Mouse (Mus musculus) liver, embryonic 13.5 days (tissue): Measurements from ENCODE around the gene Ccdc134. TPM values are rescaled to one million over a fixed set of nuclear protein-coding genes. Genes with fewer than 3 reads are reported as not detected.

Source experiments
- ATAC-seq: fragments of 200-750 bp; cut with Nextera tagmentation; 2 replicates; pipeline ENCODE4 v1.8.0; 2017; ENCODE audit warnings: low read depth, mild to moderate bottlenecking, moderate number of reproducible peaks, moderate library complexity
- DNase-seq: peaks from one replicate; pipeline ENCODE4 v3.0.0; 2022
- H3K27ac ChIP-seq: fragments of 300-500 bp; sonication (generic); 2 replicates; pipeline ENCODE4 v1.5.1; 2015; ENCODE audit warnings: moderate library complexity, mild to moderate bottlenecking, inconsistent platforms
- H3K27me3 ChIP-seq: fragments of 300-500 bp; sonication (generic); 2 replicates; pipeline ENCODE4 v1.6.1; 2015; ENCODE audit warnings: mild to moderate bottlenecking, inconsistent platforms
- H3K36me3 ChIP-seq: fragments of 300-500 bp; sonication (generic); 2 replicates; pipeline ENCODE4 v1.6.1; 2015; ENCODE audit warnings: mild to moderate bottlenecking, inconsistent platforms
- H3K4me1 ChIP-seq: fragments of 300-500 bp; sonication (generic); replicated peaks from 2 replicates; pipeline ENCODE4 v1.6.1; 2015; ENCODE audit warnings: inconsistent platforms
- H3K4me2 ChIP-seq: fragments of 300-500 bp; sonication (generic); 2 replicates; pipeline ENCODE4 v1.6.1; 2015; ENCODE audit warnings: inconsistent platforms, mild to moderate bottlenecking, moderate library complexity
- H3K4me3 ChIP-seq: fragments of 300-500 bp; sonication (generic); replicated peaks from 2 replicates; pipeline ENCODE4 v1.5.1; 2015; ENCODE audit warnings: mild to moderate bottlenecking, inconsistent platforms
- H3K9ac ChIP-seq: fragments of 300-500 bp; sonication (generic); 2 replicates; pipeline ENCODE4 v1.6.1; 2015; ENCODE audit warnings: mild to moderate bottlenecking, inconsistent platforms
- H3K9me3 ChIP-seq: fragments of 300-500 bp; sonication (generic); replicated peaks from 2 replicates; pipeline ENCODE4 v1.6.1; 2016; ENCODE audit warnings: inconsistent platforms
- WGBS: fragments of 180-500 bp; shearing (Covaris S2); methylation state at CpG from one replicate; pipeline ENCODE4 v1.1.7; 2015; ENCODE audit not compliant: insufficient replicate concordance; 5-methylcytosine and 5-hydroxymethylcytosine counted together
- polyA plus RNA-seq: library from polyadenylated mRNA; unstranded; fragments of >200 nt; fragmentation: Nextera tagmentation; extraction: Ambion mirVana; gene quantifications from 2 replicates; pipeline ENCODE4 v1.2.1, GENCODE M21; 2015

The Ccdc134 gene
- polyA plus RNA-seq, 1 experiment from 2014 or later: 8.2 TPM

DNA sequence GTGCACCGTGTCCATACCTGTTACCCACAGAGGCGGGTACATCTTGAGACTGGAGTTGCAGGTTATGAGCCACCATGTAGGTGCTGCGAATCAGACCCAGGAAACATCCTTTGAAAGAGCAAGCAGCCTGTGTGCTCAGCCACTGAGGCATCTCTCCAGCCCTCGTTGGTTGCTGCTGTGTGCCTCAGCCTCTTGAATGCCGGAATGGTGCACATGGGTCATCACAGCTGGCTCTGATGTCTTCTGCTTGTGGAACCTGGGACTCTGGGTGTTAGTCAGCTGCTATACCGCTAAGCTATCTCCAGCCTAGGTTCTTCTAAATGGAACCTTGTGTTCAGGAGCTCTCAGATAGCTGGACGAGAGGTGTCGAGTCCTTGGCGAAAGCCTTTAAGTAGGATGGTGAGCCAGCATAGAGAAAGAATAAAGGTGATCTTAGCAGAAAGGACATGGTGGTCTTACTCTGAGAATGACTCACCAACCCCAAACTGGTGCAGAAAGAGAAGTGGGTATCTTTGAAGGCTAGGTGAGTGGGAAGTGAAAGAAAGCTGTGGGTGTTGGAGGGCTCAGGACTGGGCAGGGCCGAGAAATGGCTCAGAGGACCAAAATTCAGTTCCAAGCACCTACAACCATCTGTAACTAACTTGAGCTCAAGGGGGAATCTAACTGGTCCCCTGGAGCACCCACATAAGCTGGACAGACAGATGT, 35.8 kb downstream of the Ccdc134 start:
- no peak for DNase-seq
- H3K27me3 ChIP-seq: no peaks in the 10 kb centered on the region
- H3K4me2 ChIP-seq: peak overlapping the region; percentile 52
- 0 out of 2 replicates have a peak, but pooled peaks cover 3% of the 10 kb centered on the region for H3K36me3 ChIP-seq
- WGBS: 77% methylated on average over 10 of the region's 10 CpGs
- no peaks in the 10 kb centered on the region for H3K9me3 ChIP-seq
- no peak for ATAC-seq
- H3K27ac ChIP-seq: peak overlapping the region; percentile 93
- H3K4me1 ChIP-seq: peaks cover 100% of the 10 kb centered on the region
- 0 out of 2 replicates have a peak overlapping the region, but pooled peaks have one; percentile 5 for H3K4me3 ChIP-seq
- peak overlapping the region; percentile 61 for H3K9ac ChIP-seq

DNA sequence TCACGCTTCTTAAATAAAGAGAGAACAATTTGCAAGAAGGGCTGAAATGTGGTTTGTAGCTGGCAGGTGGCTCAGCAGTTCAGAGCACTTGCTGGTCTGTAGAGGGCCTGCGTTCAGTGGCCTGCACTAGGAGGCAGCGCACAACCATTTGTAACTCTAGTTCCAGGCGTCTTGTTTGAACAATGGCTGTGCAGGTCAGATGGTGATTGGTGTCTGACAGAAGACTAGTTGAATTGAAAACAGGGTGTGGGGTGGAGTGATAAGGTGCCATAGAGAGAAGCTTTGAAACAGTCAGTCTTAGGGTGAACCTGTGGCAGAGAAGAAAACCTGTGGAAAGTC, 36.3 kb downstream of the Ccdc134 start:
- no peaks in the 10 kb centered on the region for H3K27me3 ChIP-seq
- DNase-seq (peak; percentile 57), ATAC-seq (peak; percentile 79)
- H3K4me3 ChIP-seq: peak overlapping the region; percentile 5; the same call in 1 of the 2 replicates
- no peaks in the 10 kb centered on the region for H3K36me3 ChIP-seq
- H3K4me2 ChIP-seq: peak overlapping the region; percentile 52
- H3K9me3 ChIP-seq: no peaks in the 10 kb centered on the region
- H3K27ac ChIP-seq: peak overlapping the region; percentile 93
- WGBS: 16% methylated on average over 4 of the region's 4 CpGs
- peaks cover 100% of the 10 kb centered on the region for H3K4me1 ChIP-seq
- peak overlapping the region; percentile 61 for H3K9ac ChIP-seq

- no peaks in the 10 kb centered on the region for H3K27me3 ChIP-seq
- 21% methylated on average over 7 of the region's 7 CpGs for WGBS
- H3K4me1 ChIP-seq: peaks cover 99% of the 10 kb centered on the region
- H3K27ac ChIP-seq: peak overlapping the region; percentile 93
- H3K4me3 ChIP-seq: peak overlapping the region; percentile 5; the same call in 1 of the 2 replicates
- H3K36me3 ChIP-seq: no peaks in the 10 kb centered on the region
- ATAC-seq (peak; percentile 77), DNase-seq (peak; percentile 49)
- peak overlapping the region; percentile 61 for H3K9ac ChIP-seq
- H3K9me3 ChIP-seq: no peaks in the 10 kb centered on the region
- peak overlapping the region; percentile 52 for H3K4me2 ChIP-seq
Observed at GRCm38 (mm10) chr15:82164496-82164895, 36.8 kb downstream of the Ccdc134 start.

DNA sequence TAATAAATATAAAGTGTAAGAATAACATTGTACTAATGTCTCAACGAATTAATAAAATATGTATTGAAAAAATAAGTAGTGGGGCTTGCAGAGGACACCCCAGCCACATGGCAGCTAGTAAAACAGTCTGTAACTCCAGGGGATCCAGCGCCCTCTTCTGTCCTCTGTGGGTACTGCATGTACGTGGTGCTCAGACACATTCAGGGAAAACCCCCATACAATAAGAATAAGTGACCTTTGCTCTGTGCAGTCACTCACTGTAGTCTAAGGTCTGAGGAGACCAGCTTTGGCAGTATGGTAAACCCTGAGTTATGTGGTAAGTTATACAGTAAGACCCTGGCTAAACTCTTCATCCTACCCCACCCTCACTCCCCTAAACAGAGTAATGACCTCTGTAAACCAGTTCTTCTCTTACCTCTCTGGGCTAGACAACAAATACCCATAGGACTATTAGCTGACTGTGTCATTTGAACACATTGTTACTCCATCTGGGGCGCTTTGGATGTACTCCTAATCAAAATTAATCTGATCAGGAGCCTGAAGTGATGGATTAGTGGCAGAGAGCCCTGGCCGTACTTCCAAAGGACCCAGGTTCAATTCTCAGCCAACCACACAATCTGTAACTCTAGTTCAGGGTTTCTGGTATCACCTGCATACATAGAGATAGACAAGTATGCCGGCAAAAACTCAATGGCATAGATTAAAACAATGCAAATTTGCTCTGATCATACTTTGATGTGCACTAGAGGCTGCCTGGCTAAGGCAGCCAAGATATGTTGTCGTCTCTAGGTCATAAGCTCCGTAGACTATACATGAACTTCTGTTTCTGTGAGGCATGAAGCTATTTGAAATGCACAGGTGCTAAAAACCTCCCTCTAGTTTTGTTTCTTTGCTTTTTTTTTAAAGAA, 37.9 kb downstream of the Ccdc134 start:
- WGBS: 42% methylated on average over 8 of the region's 8 CpGs
- peak overlapping the region; percentile 47 for H3K4me2 ChIP-seq
- peak overlapping the region; percentile 59 for H3K9ac ChIP-seq
- H3K27ac ChIP-seq: peak overlapping the region; percentile 93
- no peaks in the 10 kb centered on the region for H3K27me3 ChIP-seq
- peaks cover 10% of the 10 kb centered on the region for H3K36me3 ChIP-seq
- peaks cover 88% of the 10 kb centered on the region for H3K4me1 ChIP-seq
- H3K9me3 ChIP-seq: no peaks in the 10 kb centered on the region
- peak; percentile 26; the same call in 1 of the 2 replicates for ATAC-seq
- DNase-seq: peak; percentile 70
- H3K4me3 ChIP-seq: peak overlapping the region; percentile 7; the same call in 1 of the 2 replicates

- 66% methylated on average over 22 of the region's 22 CpGs for WGBS
- Histone ChIP-seq H3K27ac (peak overlapping the region; percentile 93), H3K9ac (peak overlapping the region; percentile 59), H3K4me3 (peak overlapping the region; percentile 7), H3K4me2 (peak overlapping the region; percentile 47), H3K27me3 (no peaks in the 10 kb centered on the region), H3K4me1 (peaks cover 79% of the 10 kb centered on the region), H3K36me3 (peaks cover 19% of the 10 kb centered on the region), H3K9me3 (no peaks in the 10 kb centered on the region)
- DNase-seq (no peak), ATAC-seq (no peak)
Observed at GRCm38 (mm10) chr15:82166240-82167100, 38.7 kb downstream of the Ccdc134 start.

DNA sequence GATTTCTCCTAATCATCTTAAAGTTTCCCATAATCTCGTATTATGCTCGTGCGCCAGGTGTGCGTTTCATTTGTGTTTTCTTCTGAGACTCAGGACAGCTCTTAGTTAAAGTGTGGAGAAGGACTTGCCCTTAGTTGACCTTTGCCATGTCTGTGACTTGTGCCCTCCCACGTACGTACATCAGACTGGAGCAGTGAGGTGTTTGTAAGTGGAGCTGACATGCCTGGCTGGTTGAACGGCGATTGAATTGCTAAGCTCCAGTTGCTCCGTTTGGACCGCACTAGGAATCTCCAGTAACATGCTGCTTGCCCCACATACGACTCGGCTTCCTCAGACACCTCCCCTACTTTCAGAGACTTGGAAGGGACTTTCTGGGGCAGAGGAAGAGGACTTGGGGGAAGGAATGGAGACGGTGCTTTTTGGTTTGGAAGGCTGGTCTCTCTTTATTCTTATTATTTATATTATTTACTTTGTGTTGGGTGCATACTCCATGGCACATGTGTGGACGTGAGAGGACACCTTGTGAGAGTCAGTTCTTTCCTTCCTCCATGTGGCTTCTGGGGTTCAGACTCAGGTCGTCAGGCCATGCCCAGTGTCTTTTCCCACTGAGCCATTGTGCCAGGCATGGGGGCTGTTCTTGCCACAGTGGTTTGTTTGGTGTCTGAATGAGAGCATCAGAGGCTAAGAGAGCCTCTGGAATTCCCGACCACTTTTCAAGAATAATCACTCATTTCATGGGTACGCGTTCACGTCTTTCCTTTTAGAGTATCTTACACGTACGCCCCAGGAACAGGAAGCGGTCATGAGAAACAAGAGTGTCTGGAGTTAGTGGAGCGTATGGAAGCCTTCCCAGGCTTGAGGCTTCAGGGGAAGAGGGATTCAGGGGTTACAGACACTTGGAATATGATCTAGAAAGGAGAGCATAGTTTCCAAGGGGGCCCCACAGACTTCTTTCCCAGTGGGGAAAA, 39.8 kb downstream of the Ccdc134 start:
- H3K9me3 ChIP-seq: no peaks in the 10 kb centered on the region
- H3K27ac ChIP-seq: no peak overlapping the region
- peaks cover 29% of the 10 kb centered on the region for H3K36me3 ChIP-seq
- no peak overlapping the region for H3K9ac ChIP-seq
- no peak for DNase-seq
- ATAC-seq: no peak
- peaks cover 69% of the 10 kb centered on the region for H3K4me1 ChIP-seq
- WGBS: 83% methylated on average over 23 of the region's 23 CpGs
- H3K4me2 ChIP-seq: peak overlapping the region; percentile 47; the same call in 1 of the 2 replicates
- no peaks in the 10 kb centered on the region for H3K27me3 ChIP-seq
- H3K4me3 ChIP-seq: no peak overlapping the region

DNA sequence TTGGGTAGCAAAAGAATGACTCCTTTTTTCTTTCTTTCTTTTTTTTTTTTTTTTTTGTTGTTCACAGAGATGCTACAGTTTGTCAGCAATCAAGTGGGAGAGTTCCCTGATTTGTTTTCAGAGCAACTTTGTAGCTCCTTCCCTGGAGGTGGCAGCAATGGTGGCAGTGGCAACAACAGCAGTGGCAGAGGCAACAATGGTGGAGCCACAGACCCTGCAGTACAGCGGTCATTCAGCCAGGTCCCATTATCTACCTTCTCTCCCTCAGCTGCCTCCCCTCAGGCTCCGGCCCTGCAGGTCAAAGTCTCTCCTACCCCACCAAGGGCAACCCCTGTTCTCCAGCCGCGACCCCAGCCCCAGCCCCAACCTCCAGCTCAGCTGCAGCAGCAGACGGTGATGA, 41.9 kb downstream of the Ccdc134 start:
- WGBS: 89% methylated on average over 5 of the region's 5 CpGs
- peaks cover 48% of the 10 kb centered on the region for H3K36me3 ChIP-seq
- DNase-seq (no peak), ATAC-seq (no peak)
- peaks cover 47% of the 10 kb centered on the region for H3K4me1 ChIP-seq
- no peaks in the 10 kb centered on the region for H3K27me3 ChIP-seq
- no peak overlapping the region for H3K9ac ChIP-seq
- no peak overlapping the region for H3K4me3 ChIP-seq
- no peaks in the 10 kb centered on the region for H3K9me3 ChIP-seq
- H3K4me2 ChIP-seq: no peak overlapping the region
- no peak overlapping the region for H3K27ac ChIP-seq

DNA sequence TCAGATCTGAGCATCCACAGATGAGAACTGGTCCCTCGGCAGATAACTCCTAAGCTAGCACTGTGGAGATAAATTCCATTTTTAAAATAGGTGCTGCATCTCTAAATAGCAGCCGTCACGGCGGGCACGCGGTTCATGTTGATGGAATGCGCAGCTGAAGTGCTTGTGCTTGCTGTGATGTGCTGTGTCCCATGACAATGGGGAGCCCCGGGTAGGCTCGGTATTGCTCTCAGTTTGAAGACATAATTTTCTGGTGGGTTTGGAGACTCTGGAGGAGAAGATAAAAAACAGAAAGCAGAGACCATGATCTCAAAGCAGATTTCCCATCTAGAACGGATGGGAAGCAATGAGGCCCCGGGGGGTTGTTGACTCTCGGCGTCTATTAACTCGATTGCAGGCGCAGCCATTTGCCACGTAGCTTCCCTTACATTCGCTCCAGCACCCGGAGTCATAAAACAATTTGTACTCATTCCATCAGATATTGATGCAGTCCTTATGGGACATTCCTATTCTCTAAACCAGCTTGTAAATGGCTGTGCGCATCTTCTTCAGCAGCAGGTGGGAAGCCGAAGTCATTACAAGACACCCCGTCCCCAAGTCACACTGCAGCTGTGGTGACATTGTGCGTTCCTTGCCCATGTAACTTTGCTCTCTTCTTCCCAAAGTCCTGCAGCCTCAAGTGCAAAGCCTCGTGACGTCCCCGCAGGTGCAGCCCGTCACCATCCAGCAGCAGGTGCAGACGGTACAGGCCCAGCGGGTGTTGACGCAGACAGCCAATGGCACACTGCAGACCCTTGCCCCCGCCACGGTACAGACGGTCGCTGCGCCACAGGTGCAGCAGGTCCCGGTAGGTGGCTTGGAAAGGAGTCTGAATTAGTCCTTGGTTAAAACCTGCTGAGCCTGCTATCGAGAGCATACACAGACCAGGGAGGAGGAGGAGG, 43.0 kb downstream of the Ccdc134 start:
- 88% methylated on average over 36 of the region's 36 CpGs for WGBS
- Histone ChIP-seq H3K27ac (no peak overlapping the region), H3K4me2 (no peak overlapping the region), H3K4me1 (peaks cover 36% of the 10 kb centered on the region), H3K9ac (no peak overlapping the region), H3K27me3 (no peaks in the 10 kb centered on the region), H3K36me3 (peaks cover 58% of the 10 kb centered on the region), H3K4me3 (no peak overlapping the region), H3K9me3 (no peaks in the 10 kb centered on the region)
- DNase-seq (no peak), ATAC-seq (no peak)

DNA sequence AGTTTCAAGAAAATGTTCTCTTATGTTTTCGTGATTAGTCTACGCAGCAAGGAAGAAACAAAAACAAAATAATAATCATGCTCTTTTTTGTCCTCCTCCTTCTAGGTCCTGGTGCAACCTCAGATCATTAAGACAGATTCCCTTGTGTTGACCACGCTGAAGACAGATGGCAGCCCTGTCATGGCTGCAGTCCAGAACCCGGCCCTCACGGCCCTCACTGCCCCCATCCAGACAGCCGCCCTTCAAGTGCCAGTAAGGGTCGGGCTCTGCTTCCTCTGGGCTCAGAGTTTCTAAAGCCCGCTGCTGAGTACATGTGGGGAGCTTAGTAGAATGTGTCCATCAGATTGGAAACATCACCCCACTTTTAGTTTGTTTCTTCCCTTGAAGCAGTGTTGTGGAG, 44.9 kb downstream of the Ccdc134 start:
- WGBS: 82% methylated on average over 8 of the region's 8 CpGs
- Histone ChIP-seq H3K27ac (no peak overlapping the region), H3K27me3 (no peaks in the 10 kb centered on the region), H3K4me2 (no peak overlapping the region), H3K4me1 (peaks cover 17% of the 10 kb centered on the region), H3K36me3 (peaks cover 76% of the 10 kb centered on the region), H3K9me3 (no peaks in the 10 kb centered on the region), H3K4me3 (no peak overlapping the region), H3K9ac (no peak overlapping the region)
- no peak for ATAC-seq
- no peak for DNase-seq
